Mouse (Mus musculus) left cerebral cortex, adult 8-10 months (tissue): ENCODE data around the gene Carhsp1. TPM values are rescaled to one million over a fixed set of nuclear protein-coding genes. Genes with fewer than 3 reads are reported as not detected.

Experiments
- DNase-seq, 2 experiments: peaks; one replicate each; pipeline ENCODE4 v3.0.0; 2022; ENCODE audit warnings: low spot score in 2 of 2
- microRNA-seq, 2 experiments: library from miRNA; unstranded; fragments of <30 nt; microRNA quantifications; one replicate each; pipeline ENCODE4 v1.2.0; 2022
- total RNA-seq, 4 experiments: library from RNA; stranded (reverse); gene quantifications; 2 replicates each; pipeline ENCODE4 v1.2.4; 2022

Carhsp1 gene
- total RNA-seq, 4 experiments from 2014 or later = 29.8 to 33.0 (median 31.3) TPM

GRCm38 (mm10) chr16:8639466-8640191 lies 32.3 kb downstream of the Carhsp1 start:
- no peak for DNase-seq

GRCm38 (mm10) chr16:8638131-8638530 lies 33.8 kb downstream of the Carhsp1 start:
- DNase-seq = no peak

GRCm38 (mm10) chr16:8637217-8638051 lies 34.5 kb downstream of the Carhsp1 start, which contains the start of the genes Pmm2 and Tmem186:
TSS of gene Pmm2 (plus strand) at chr16:8637674.
TSS of gene Tmem186 (minus strand) at chr16:8637712.
- peak; percentile 69 to 86 for DNase-seq

GRCm38 (mm10) chr16:8636867-8637216 lies 35.1 kb downstream of the Carhsp1 start:
- DNase-seq = no peak

- DNase-seq = no peak
Observed at GRCm38 (mm10) chr16:8631428-8631827, 40.5 kb downstream of the Carhsp1 start.

- DNase-seq = no peak
Observed at GRCm38 (mm10) chr16:8630419-8630818, 41.5 kb downstream of the Carhsp1 start.

- no peak for DNase-seq
Observed at GRCm38 (mm10) chr16:8620315-8621115, 51.4 kb downstream of the Carhsp1 start.

- no peak for DNase-seq
Observed at GRCm38 (mm10) chr16:8619659-8620314, 52.2 kb downstream of the Carhsp1 start.

- no peak for DNase-seq
Observed at GRCm38 (mm10) chr16:8613447-8613846, 58.5 kb downstream of the Carhsp1 start.

GRCm38 (mm10) chr16:8613039-8613438 lies 58.9 kb downstream of the Carhsp1 start:
- no peak for DNase-seq

GRCm38 (mm10) chr16:8612214-8613005 lies 59.5 kb downstream of the Carhsp1 start:
- DNase-seq = no peak

GRCm38 (mm10) chr16:8610397-8610796 lies 61.6 kb downstream of the Carhsp1 start:
- no peak for DNase-seq

Small RNA genes within 50 kb of the gene (microRNA-seq; reads per million reads assigned to microRNA genes)
- 0 reads per million in 2 experiments for gene Gm22137

Other genes starting within 250 kb of the Carhsp1 start
- gene Tmem114, start 247.0 kb downstream of the Carhsp1 start, total RNA-seq = 1 to 10 TPM in 2 of 4 experiments, under 1 TPM in 2; 0.68 to 1.7 (median 1.1) TPM
- 10 to 100 TPM; 25.5 to 28.8 (median 27.7) TPM for gene Mettl22, start 201.4 kb downstream of the Carhsp1 start, total RNA-seq
- 100 to 1,000 TPM; 178 to 210 (median 190) TPM for gene Abat, start 158.7 kb downstream of the Carhsp1 start, total RNA-seq
- 10 to 100 TPM; 28.6 to 33.1 (median 29.1) TPM for gene Pmm2, start 34.5 kb downstream of the Carhsp1 start, total RNA-seq
- gene Tmem186, start 34.4 kb downstream of the Carhsp1 start, total RNA-seq = 10 to 100 TPM; 12.5 to 14.2 (median 13.5) TPM
- gene Gm5767, start 8.6 kb upstream of the Carhsp1 start, total RNA-seq = not detected
- 100 to 1,000 TPM; 149 to 164 (median 158) TPM for gene Usp7, start 120.2 kb upstream of the Carhsp1 start, total RNA-seq
- 100 to 1,000 TPM; 103 to 114 (median 109) TPM for gene 1810013L24Rik, start 157.9 kb upstream of the Carhsp1 start, total RNA-seq